In genomic region chr11:69709554-69710446, GRCm38 (mm10) we compare ENCODE assay signal across 15 mouse cellular contexts. TPM values are rescaled to one million over a fixed set of nuclear protein-coding genes. Genes with fewer than 3 reads are reported as not detected.
DNase-seq lines count a peak whose midpoint lies in the region; ATAC-seq and TF ChIP-seq lines count a peak whose summit lies in the region.
"Had no signal": no experiment of that assay in that cellular context is flagged by ENCODE, and none has a peak within 500 bp of the region (broad histone marks: within the 10 kb centered on the region; RNA-seq: fewer than 3 reads in every experiment).

No protein-coding gene starts in this region.

- no peak overlapping the region for H3K9ac ChIP-seq in hindbrain, embryonic 13.5 days
- H3K9ac ChIP-seq: heart, embryonic 15.5 days; stomach, embryonic 15.5 days had no signal

- no peak for TF ChIP-seq CTCF in E14TG2a.4 (conservative IDR thresholded peaks at IDR 0.05; ENCODE audit: low read length)

- no peak overlapping the region for H3K4me3 ChIP-seq in hindbrain, embryonic 10.5 days
- H3K4me3 ChIP-seq in hindbrain, embryonic 13.5 days = no peak overlapping the region
- H3K4me3 ChIP-seq in E14TG2a.4 (replicated peaks; ENCODE audit: low read length) = peak overlapping the region; percentile 35
- H3K4me3 ChIP-seq: gastrocnemius, adult 2 months; heart, embryonic 15.5 days; stomach, embryonic 15.5 days had no signal

- H3K4me2 ChIP-seq in hindbrain, embryonic 13.5 days = no peak overlapping the region
- H3K4me2 ChIP-seq: heart, embryonic 15.5 days; stomach, embryonic 15.5 days had no signal

- H3K27ac ChIP-seq in hindbrain, embryonic 10.5 days = peak overlapping the region; percentile 68
- H3K27ac ChIP-seq in hindbrain, embryonic 13.5 days = no peak overlapping the region
- H3K27ac ChIP-seq: gastrocnemius, adult 2 months; heart, embryonic 15.5 days; stomach, embryonic 15.5 days had no signal

- peaks cover 29% of the 10 kb centered on the region for H3K4me1 ChIP-seq in hindbrain, embryonic 10.5 days (replicated peaks)
- peaks cover 3% of the 10 kb centered on the region; the same call in 1 of the 2 replicates for H3K4me1 ChIP-seq in hindbrain, embryonic 13.5 days (replicated peaks)
- peaks cover 82% of the 10 kb centered on the region for H3K4me1 ChIP-seq in E14TG2a.4 (replicated peaks; ENCODE audit: low read depth, low read length)
- H3K4me1 ChIP-seq: stomach, embryonic 15.5 days had no signal

- H3K27me3 ChIP-seq in hindbrain, embryonic 10.5 days (ENCODE audit: insufficient read depth, poor library complexity, severe bottlenecking) = no peaks in the 10 kb centered on the region
- no peaks in the 10 kb centered on the region for H3K27me3 ChIP-seq in hindbrain, embryonic 13.5 days
- H3K27me3 ChIP-seq in E14TG2a.4 (ENCODE audit: insufficient read depth, low read length) = no peaks in the 10 kb centered on the region
- H3K27me3 ChIP-seq: CH12.LX; heart, embryonic 15.5 days; stomach, embryonic 15.5 days had no signal

- no peaks in the 10 kb centered on the region for H3K36me3 ChIP-seq in hindbrain, embryonic 10.5 days
- no peaks in the 10 kb centered on the region for H3K36me3 ChIP-seq in hindbrain, embryonic 13.5 days
- no peaks in the 10 kb centered on the region for H3K36me3 ChIP-seq in E14TG2a.4 (ENCODE audit: insufficient read depth, low read length)
- H3K36me3 ChIP-seq: heart, embryonic 15.5 days; stomach, embryonic 15.5 days had no signal

- no peak for ATAC-seq in hindbrain, embryonic 13.5 days (ENCODE audit: low FRiP score)
- no peak for ATAC-seq in CD4-positive, CD25-positive, alpha-beta regulatory T cell, adult 4 months

- H3K9me3 ChIP-seq in hindbrain, embryonic 10.5 days = no peaks in the 10 kb centered on the region
- H3K9me3 ChIP-seq in hindbrain, embryonic 13.5 days = no peaks in the 10 kb centered on the region
- H3K9me3 ChIP-seq in E14TG2a.4 (ENCODE audit: low read length) = no peaks in the 10 kb centered on the region
- H3K9me3 ChIP-seq: heart, embryonic 15.5 days; stomach, embryonic 15.5 days had no signal

- WGBS in hindbrain, embryonic 10.5 days = 56% methylated on average over 11 of the region's 11 CpGs
- 61% methylated on average over 11 of the region's 11 CpGs for WGBS in hindbrain, embryonic 13.5 days

- peak; percentile 9 for DNase-seq in hindbrain, embryonic 10.5 days (ENCODE audit: low spot score)
- peak; percentile 53 for DNase-seq in R1 (ENCODE audit: low read depth, low spot score)
- DNase-seq in layer of hippocampus, postnatal 36 days = peak; percentile 27 to 30
- no peak for DNase-seq in urinary bladder, postnatal 14 days (ENCODE audit: low spot score)
- no peak for DNase-seq in kidney, adult 18-20 months
- DNase-seq: gastrocnemius, adult 2 months; lung, postnatal 36 days; right cerebral cortex, adult 18-20 months had no signal

RNA-seq across cellular contexts. Expression of gene Tnfsfm13, which starts 13.9 kb away (rescaled TPM):
- polyA plus RNA-seq in hindbrain, embryonic 10.5 days (2016; fragmentation: Nextera tagmentation; extraction: Ambion mirVana) = 0.82 and 0.85 TPM in 2 replicates
- 0.98 and 1.2 TPM in 2 replicates for polyA plus RNA-seq in hindbrain, embryonic 13.5 days (2015; fragmentation: Nextera tagmentation; extraction: Ambion mirVana)
- 1 to 10 TPM in 1 of 2 experiments, under 1 TPM in 1; 0.90 to 1.2 TPM for total RNA-seq in layer of hippocampus, postnatal 36 days (2021)
- polyA plus RNA-seq in CD4-positive, CD25-positive, alpha-beta regulatory T cell, adult 4 months (2017; shearing (Covaris generic)) = not detected

RNA-seq across cellular contexts. Expression of gene Tnfsf12, which starts 14.2 kb away (rescaled TPM):
- 2.2 and 2.3 TPM in 2 replicates for polyA plus RNA-seq in hindbrain, embryonic 10.5 days (2016; fragmentation: Nextera tagmentation; extraction: Ambion mirVana)
- polyA plus RNA-seq in hindbrain, embryonic 13.5 days (2015; fragmentation: Nextera tagmentation; extraction: Ambion mirVana) = 1.8 and 3.6 TPM in 2 replicates
- 1 to 10 TPM; 8.2 to 8.8 TPM for total RNA-seq in layer of hippocampus, postnatal 36 days (2021)
- polyA plus RNA-seq in CD4-positive, CD25-positive, alpha-beta regulatory T cell, adult 4 months (2017; shearing (Covaris generic)) = under 1 TPM in 1 of 2 experiments, not detected in 1; 0.23 TPM
- total RNA-seq: CH12.LX had no signal

RNA-seq across cellular contexts. Expression of gene Tnfsf13, which starts 24.2 kb away (rescaled TPM):
- polyA plus RNA-seq in hindbrain, embryonic 10.5 days (2016; fragmentation: Nextera tagmentation; extraction: Ambion mirVana) = 0.14 and 0.30 TPM in 2 replicates
- 0.36 and 0.53 TPM in 2 replicates for polyA plus RNA-seq in hindbrain, embryonic 13.5 days (2015; fragmentation: Nextera tagmentation; extraction: Ambion mirVana)
- 1 to 10 TPM; 2.1 to 3.1 TPM for total RNA-seq in layer of hippocampus, postnatal 36 days (2021)
- polyA plus RNA-seq in CD4-positive, CD25-positive, alpha-beta regulatory T cell, adult 4 months (2017; shearing (Covaris generic)) = not detected
- polyA plus RNA-seq: intestine, embryonic 14.5 days had no signal

RNA-seq across cellular contexts. Expression of gene Senp3, which starts 27.9 kb away (rescaled TPM):
- polyA plus RNA-seq in hindbrain, embryonic 10.5 days (2016; fragmentation: Nextera tagmentation; extraction: Ambion mirVana) = 116 and 122 TPM in 2 replicates
- 94.7 and 95.9 TPM in 2 replicates for polyA plus RNA-seq in hindbrain, embryonic 13.5 days (2015; fragmentation: Nextera tagmentation; extraction: Ambion mirVana)
- 100 to 1,000 TPM; 101 to 122 TPM for total RNA-seq in layer of hippocampus, postnatal 36 days (2021)
- polyA plus RNA-seq in CD4-positive, CD25-positive, alpha-beta regulatory T cell, adult 4 months (2017; shearing (Covaris generic)) = 10 to 100 TPM; 31.6 to 47.4 TPM

RNA-seq across cellular contexts. Expression of gene Eif4a1, which starts 37.6 kb away (rescaled TPM):
- 740 and 935 TPM in 2 replicates for polyA plus RNA-seq in hindbrain, embryonic 10.5 days (2016; fragmentation: Nextera tagmentation; extraction: Ambion mirVana)
- polyA plus RNA-seq in hindbrain, embryonic 13.5 days (2015; fragmentation: Nextera tagmentation; extraction: Ambion mirVana) = 528 and 537 TPM in 2 replicates
- 100 to 1,000 TPM; 352 to 354 TPM for total RNA-seq in layer of hippocampus, postnatal 36 days (2021)
- 100 to 1,000 TPM; 166 to 236 TPM for polyA plus RNA-seq in CD4-positive, CD25-positive, alpha-beta regulatory T cell, adult 4 months (2017; shearing (Covaris generic))

Comparison
In these comparisons a context has a peak if more than half of its experiments do, and no peak if none do; other contexts are left out.
1. DNase-seq: peak in hindbrain, embryonic 10.5 days (single experiment), R1 (single experiment) and layer of hippocampus, postnatal 36 days (2 of 2); none in urinary bladder, postnatal 14 days (single experiment) and kidney, adult 18-20 months (single experiment).